Mouse (Mus musculus) left cerebral cortex, postnatal 36 days (tissue): ENCODE measurements around the gene Tmtc2. TPM values are rescaled to one million over a fixed set of nuclear protein-coding genes. Genes with fewer than 3 reads are reported as not detected.

Source experiments
- DNase-seq, 2 experiments: peaks; one replicate each; pipeline ENCODE4 v3.0.0; 2021 to 2022; ENCODE audit warnings: low spot score in 2 of 2, mixed read lengths in 1 of 2
- intact Hi-C: fragments of 180-260 bp; cut with DNase I; formaldehyde crosslinking; loops from one replicate; pipeline ENCODE4 v1.15.1; 2025
- total RNA-seq, 2 experiments: library from RNA; stranded (reverse); gene quantifications; 2 replicates each; pipeline ENCODE4 v1.2.3; 2021

The Tmtc2 gene
- total RNA-seq, 2 experiments from 2014 or later, result 9.9 to 12.3 TPM

DNA sequence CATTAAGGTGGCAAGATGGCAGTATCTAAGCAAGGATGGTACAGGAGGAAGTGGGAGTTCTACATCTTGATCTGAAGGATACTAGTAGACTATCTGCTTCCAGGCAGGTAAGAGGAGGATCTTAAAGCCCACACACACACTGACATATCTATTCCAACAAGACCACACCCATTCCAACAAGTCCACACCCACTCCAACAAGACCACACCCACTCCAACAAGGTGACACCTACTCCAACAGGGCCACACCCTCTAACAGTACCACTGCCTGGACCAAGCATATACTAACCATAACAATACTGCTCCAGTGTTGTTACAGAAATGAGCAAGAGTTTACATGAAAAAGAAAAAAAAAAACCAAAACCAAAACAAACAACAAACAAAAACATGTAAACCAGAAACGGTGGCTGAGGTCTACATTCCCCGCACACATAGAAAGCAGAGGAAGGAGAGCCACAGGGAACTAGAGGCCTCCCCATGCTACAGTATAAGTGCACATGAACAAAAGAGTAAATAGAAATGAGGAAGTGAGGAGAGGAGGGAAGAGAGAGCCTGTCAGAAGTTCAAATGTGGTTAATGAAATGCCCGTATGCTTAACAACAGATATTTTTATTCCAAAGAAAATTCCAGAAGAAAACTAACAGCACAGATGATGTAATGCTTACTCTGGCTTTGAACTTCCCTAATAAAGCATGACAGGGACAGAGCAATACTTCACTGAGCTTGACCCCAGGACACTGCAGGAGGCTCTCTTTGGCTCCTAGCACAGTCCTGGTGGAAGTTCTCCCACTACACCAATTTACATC lies 66.1 kb downstream of the Tmtc2 start:
- DNase-seq, result no peak
- intact Hi-C loops, result no loop called here

GRCm38 (mm10) chr10:105506046-105506445 lies 68.2 kb downstream of the Tmtc2 start:
- no peak for DNase-seq
- intact Hi-C loops, result no loop called here

GRCm38 (mm10) chr10:105504472-105504871 lies 69.8 kb downstream of the Tmtc2 start:
- intact Hi-C loops, result no loop called here
- no peak for DNase-seq

GRCm38 (mm10) chr10:105501736-105502135 lies 72.5 kb downstream of the Tmtc2 start:
- DNase-seq, result no peak
- intact Hi-C loops, result no loop called here

GRCm38 (mm10) chr10:105500482-105500881 lies 73.8 kb downstream of the Tmtc2 start:
- intact Hi-C loops, result no loop called here
- no peak for DNase-seq

DNA sequence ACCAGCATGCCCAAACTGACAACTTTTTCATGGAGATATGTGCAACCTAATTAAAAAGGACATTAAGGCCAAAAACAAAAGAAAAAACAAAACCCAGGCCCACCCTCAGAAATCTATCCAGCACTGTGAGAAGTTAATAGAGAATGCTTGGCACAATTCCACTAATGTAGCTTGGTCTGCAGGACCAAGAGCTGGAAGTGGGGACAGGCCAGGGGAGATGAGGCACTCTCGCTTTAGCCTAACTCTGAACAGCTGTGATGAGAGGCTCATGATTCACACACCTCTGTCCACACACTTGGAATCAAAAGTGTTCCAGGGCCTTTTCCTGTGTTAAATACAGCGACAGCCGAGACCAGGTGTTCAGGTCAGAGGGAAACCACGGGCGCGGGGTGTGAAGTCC lies 79.0 kb downstream of the Tmtc2 start:
- no peak for DNase-seq
- intact Hi-C loops, result no loop called here

- intact Hi-C loops, result no loop called here
- DNase-seq, result no peak
Measured at GRCm38 (mm10) chr10:105492485-105492884, 81.8 kb downstream of the Tmtc2 start.

GRCm38 (mm10) chr10:105490748-105491147 lies 83.5 kb downstream of the Tmtc2 start:
- intact Hi-C loops, result no loop called here

GRCm38 (mm10) chr10:105489970-105490735 lies 84.1 kb downstream of the Tmtc2 start:
- no peak for DNase-seq
- intact Hi-C loops, result no loop called here

More at GRCm38 (mm10) chr10:105490748-105491147, 83.5 kb downstream of the Tmtc2 start:
- DNase-seq, result no peak

GRCm38 (mm10) chr10:105486977-105487376 lies 87.3 kb downstream of the Tmtc2 start:
- DNase-seq, result no peak
- intact Hi-C loops, result no loop called here

GRCm38 (mm10) chr10:105484355-105485094 lies 89.7 kb downstream of the Tmtc2 start:
- intact Hi-C loops, result loop anchor here (5.0 kb wide), 1 partner anchor 88 kb away; the partner anchor contains the start of gene Tmtc2
- no peak for DNase-seq

DNA sequence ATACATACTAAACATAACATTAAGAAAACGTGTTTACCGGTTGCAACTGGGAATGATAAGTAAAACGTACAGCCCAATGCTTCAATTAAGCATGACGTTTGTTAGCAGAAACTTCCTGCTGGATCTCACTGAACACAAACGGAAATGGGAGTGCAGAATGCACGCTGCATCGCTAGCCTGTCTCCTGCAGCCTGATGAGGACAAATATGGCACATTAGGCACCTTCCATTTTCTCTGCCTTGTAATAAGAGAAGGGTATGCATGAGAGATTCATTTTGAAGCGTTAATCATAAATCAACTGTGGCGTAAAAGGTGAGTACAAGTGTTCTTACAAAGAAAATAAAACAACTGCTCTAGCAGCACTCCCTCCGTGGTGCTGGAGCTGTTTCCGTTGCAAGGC lies 94.5 kb downstream of the Tmtc2 start:
- intact Hi-C loops, result loop anchor here (5.0 kb wide), 1 partner anchor 93 kb away; the partner anchor contains the start of gene Tmtc2
- no peak for DNase-seq

DNA sequence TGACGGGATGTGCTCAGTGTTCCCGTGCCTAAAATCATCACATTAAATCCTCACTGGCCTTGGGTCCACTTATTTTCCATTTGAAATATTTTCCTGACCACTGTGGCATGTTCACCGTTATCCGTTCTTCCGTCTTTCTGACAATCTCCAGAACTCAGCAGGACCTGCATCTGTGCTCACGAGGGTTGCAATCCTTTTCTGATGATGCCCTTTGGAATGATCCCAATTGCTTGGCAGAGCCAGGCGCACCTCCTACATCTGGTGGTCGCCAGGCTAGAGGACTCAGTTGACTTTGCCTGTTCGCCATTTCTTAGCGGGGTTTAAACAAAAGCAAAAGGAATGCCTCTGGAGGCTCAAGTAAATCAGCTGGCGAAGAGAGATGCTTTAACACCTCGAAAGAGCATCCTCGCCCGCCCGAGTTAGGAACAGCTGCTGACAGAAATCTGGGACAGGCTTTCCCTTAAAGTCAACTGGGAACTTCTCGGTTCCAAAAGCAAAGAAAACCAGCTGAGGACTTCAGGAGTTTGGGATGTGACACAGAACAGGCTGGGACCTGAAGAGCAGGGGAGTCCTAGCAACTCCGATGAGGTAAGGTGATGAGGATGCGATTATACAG lies 96.5 kb downstream of the Tmtc2 start:
- intact Hi-C loops, result no loop called here
- DNase-seq, result peak; percentile 11 to 24

GRCm38 (mm10) chr10:105474162-105474830 lies 100.0 kb downstream of the Tmtc2 start:
- no peak for DNase-seq
- intact Hi-C loops, result no loop called here

DNA sequence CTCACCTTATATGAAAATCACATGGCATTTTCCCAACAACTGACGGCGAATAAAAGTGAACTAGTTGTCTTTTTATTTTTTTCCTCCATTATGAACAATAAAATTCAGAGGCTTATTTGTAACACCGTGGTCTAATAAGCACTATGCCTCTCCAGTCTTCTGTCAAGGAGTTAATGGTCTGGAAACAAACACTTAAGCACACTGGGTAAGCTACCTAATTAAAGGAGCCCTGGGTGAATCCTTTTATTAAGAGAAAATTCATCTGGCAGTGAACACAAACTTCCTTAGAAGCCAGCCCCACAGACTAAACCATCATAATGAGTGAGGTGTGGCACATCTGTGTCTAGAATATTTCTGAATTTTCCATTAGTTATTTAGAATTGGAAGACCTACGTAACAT lies 109.9 kb downstream of the Tmtc2 start:
- intact Hi-C loops, result no loop called here
- DNase-seq, result no peak

DNA sequence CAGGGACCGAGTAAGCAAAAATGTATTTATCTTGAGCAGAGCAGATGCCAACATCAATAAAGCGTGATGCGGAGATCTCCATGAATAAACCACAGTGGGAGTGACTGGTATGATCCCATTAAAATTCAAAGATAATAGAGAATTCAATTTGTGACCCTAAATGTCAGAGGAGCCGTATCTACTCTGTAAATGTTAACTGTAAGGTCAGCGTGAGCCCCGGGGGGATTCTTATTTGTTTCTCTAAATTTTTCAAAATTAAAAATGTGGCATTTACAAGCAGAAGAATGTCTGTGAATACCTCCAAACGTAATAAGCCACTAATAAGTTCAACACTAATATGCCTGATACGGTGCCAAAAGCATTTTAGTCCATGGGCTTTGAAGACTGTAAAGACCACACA lies 120.8 kb downstream of the Tmtc2 start:
- intact Hi-C loops, result no loop called here

GRCm38 (mm10) chr10:105447191-105447590 lies 127.1 kb downstream of the Tmtc2 start:
- intact Hi-C loops, result no loop called here
- DNase-seq, result no peak

More for the DNA sequence above, 120.8 kb downstream of the Tmtc2 start:
- no peak for DNase-seq

DNA sequence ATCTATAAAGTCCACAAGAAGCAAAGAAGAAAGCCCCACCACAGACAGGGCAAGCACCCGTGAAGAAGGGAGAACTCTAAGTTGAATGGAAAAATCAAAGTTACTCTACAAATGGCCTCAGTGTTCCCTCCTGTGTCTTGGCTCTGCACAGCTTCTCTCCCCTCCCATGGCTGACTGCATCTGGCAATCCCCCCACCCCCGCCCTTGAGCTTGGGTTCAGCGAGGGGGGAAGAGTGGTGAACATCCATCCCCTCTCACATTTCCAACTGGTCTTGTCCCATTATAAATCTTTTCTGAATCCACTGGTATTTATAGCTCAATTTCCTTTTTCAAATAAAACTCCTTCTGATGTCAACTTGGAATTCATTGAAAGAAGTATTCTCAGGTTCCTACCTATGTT lies 129.9 kb downstream of the Tmtc2 start:
- no peak for DNase-seq
- intact Hi-C loops, result no loop called here

- DNase-seq, result no peak
- intact Hi-C loops, result loop anchor here (5.0 kb wide), 1 partner anchor 137 kb away; the partner anchor contains the start of gene Tmtc2
Measured at GRCm38 (mm10) chr10:105434879-105435278, 139.4 kb downstream of the Tmtc2 start.
